Mouse (Mus musculus): ENCODE measurements around the gene Gabarapl2. TPM values are rescaled to one million over a fixed set of nuclear protein-coding genes. Genes with fewer than 3 reads are reported as not detected.

Gene Gabarapl2
- total and polyA plus RNA-seq, 2 experiments from 2014 or later, result 117 to 469 TPM

- H3K4me1 ChIP-seq (ENCODE audit: insufficient read depth, low read length), result no peaks in the 10 kb centered on the region
- no peak for ATAC-seq (ENCODE audit: low FRiP score)
- 81% methylated on average over 3 of the region's 3 CpGs for WGBS
Observed at GRCm38 (mm10) chr8:111961330-111961729, 20.8 kb downstream of the Gabarapl2 start.

GRCm38 (mm10) chr8:111962589-111962988 is 22.1 kb downstream of the Gabarapl2 start:
- DNase-seq (ENCODE audit: low spot score), result no peak
- Histone ChIP-seq H3K4me1 (ENCODE audit: insufficient read depth, low read length) (no peaks in the 10 kb centered on the region), H3K27me3 (ENCODE audit: insufficient read depth, low read length) (no peaks in the 10 kb centered on the region), H3K27ac (ENCODE audit: low read depth, low read length) (no peak overlapping the region), H3K4me3 (ENCODE audit: low read depth, low read length) (no peak overlapping the region), H3K9ac (replicated peaks; ENCODE audit: low read length, poor library complexity, severe bottlenecking) (no peak overlapping the region), H3K36me3 (ENCODE audit: insufficient read depth, low read length) (no peaks in the 10 kb centered on the region; the same call in 1 of the 2 replicates), H3K4me2 (ENCODE audit: low read depth, low read length, poor library complexity, severe bottlenecking) (no peak overlapping the region), H3K9me3 (ENCODE audit: low read length) (no peaks in the 10 kb centered on the region)
- 70% methylated on average over 1 of the region's 1 CpGs for WGBS
- TF ChIP-seq CTCF (IDR thresholded peaks at IDR 0.05), result no peak
- ATAC-seq (ENCODE audit: low FRiP score), result no peak

More at GRCm38 (mm10) chr8:111961330-111961729, 20.8 kb downstream of the Gabarapl2 start:
- no peak for DNase-seq (ENCODE audit: low spot score)
- Histone ChIP-seq H3K36me3 (ENCODE audit: insufficient read depth, low read length) (peaks cover 6% of the 10 kb centered on the region), H3K9me3 (ENCODE audit: low read length) (no peaks in the 10 kb centered on the region), H3K9ac (replicated peaks; ENCODE audit: low read length, poor library complexity, severe bottlenecking) (no peak overlapping the region), H3K27ac (ENCODE audit: low read depth, low read length) (no peak overlapping the region), H3K4me2 (ENCODE audit: low read depth, low read length, poor library complexity, severe bottlenecking) (no peak overlapping the region), H3K4me3 (ENCODE audit: low read depth, low read length) (no peak overlapping the region), H3K27me3 (ENCODE audit: insufficient read depth, low read length) (no peaks in the 10 kb centered on the region)
- TF ChIP-seq CTCF (IDR thresholded peaks at IDR 0.05), result peak; percentile 14; the same call in 1 of the 2 replicates

DNA sequence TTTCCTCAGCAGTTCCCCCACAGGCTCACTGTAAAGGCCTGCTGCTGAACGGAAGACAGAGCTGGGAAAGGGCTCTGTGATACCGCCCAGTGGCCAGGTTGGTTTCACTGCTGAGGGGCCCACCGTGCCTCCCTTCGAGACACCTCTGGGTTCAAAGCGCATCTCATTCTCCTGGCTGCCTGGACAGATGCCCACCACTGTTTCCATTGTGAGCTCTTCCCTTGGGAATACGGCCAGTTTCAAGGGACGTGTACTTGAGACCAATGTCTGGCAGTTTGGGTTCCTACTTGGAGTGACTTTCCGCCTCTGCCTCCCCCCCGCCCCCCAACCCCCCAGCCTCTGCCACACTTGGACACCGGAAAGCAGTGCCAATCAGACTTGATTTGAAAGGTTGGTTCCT is 22.6 kb downstream of the Gabarapl2 start:
- Histone ChIP-seq H3K4me3 (ENCODE audit: low read depth, low read length) (no peak overlapping the region), H3K36me3 (ENCODE audit: insufficient read depth, low read length) (no peaks in the 10 kb centered on the region), H3K27me3 (ENCODE audit: insufficient read depth, low read length) (no peaks in the 10 kb centered on the region), H3K27ac (ENCODE audit: low read depth, low read length) (no peak overlapping the region), H3K4me2 (ENCODE audit: low read depth, low read length, poor library complexity, severe bottlenecking) (no peak overlapping the region), H3K9me3 (ENCODE audit: low read length) (no peaks in the 10 kb centered on the region), H3K9ac (replicated peaks; ENCODE audit: low read length, poor library complexity, severe bottlenecking) (no peak overlapping the region), H3K4me1 (ENCODE audit: insufficient read depth, low read length) (no peaks in the 10 kb centered on the region)
- 57% methylated on average over 10 of the region's 10 CpGs for WGBS
- no peak for TF ChIP-seq CTCF (IDR thresholded peaks at IDR 0.05)
- DNase-seq (ENCODE audit: low spot score) (no peak), ATAC-seq (ENCODE audit: low FRiP score) (no peak)

DNA sequence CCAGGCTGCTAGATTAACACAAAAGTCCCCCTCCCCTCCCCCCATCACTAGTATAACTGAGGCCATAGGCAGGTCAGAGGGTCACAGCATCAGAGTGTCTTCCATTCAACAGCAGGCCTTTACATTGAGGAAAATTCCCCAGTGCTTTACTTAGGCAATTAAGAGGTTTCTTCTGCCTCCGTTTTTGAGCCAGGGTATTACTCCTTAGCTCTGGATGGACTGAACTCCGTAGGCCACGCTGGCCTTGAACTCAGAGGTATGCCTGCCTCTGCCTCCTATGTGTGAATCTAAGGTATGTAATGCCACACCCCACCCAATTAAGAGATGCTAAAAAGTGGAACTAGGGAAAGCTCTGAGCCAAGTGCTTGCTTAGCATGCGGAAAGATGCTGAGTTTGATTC is 23.0 kb downstream of the Gabarapl2 start:
- Histone ChIP-seq H3K9ac (replicated peaks; ENCODE audit: low read length, poor library complexity, severe bottlenecking) (no peak overlapping the region), H3K36me3 (ENCODE audit: insufficient read depth, low read length) (no peaks in the 10 kb centered on the region), H3K4me3 (ENCODE audit: low read depth, low read length) (no peak overlapping the region), H3K27me3 (ENCODE audit: insufficient read depth, low read length) (no peaks in the 10 kb centered on the region), H3K4me1 (ENCODE audit: insufficient read depth, low read length) (no peaks in the 10 kb centered on the region), H3K27ac (ENCODE audit: low read depth, low read length) (no peak overlapping the region), H3K4me2 (ENCODE audit: low read depth, low read length, poor library complexity, severe bottlenecking) (no peak overlapping the region), H3K9me3 (ENCODE audit: low read length) (no peaks in the 10 kb centered on the region)
- DNase-seq (ENCODE audit: low spot score) (no peak), ATAC-seq (ENCODE audit: low FRiP score) (no peak)
- no peak for TF ChIP-seq CTCF (IDR thresholded peaks at IDR 0.05)
- 84% methylated on average over 4 of the region's 4 CpGs for WGBS

- TF ChIP-seq CTCF (IDR thresholded peaks at IDR 0.05), result no peak
- H3K36me3 ChIP-seq (ENCODE audit: insufficient read depth, low read length), result no peaks in the 10 kb centered on the region
- no peak overlapping the region for H3K4me3 ChIP-seq (ENCODE audit: low read depth, low read length)
- H3K27me3 ChIP-seq (ENCODE audit: insufficient read depth, low read length), result no peaks in the 10 kb centered on the region
- 76% methylated on average over 5 of the region's 5 CpGs for WGBS
- DNase-seq (ENCODE audit: low spot score) (no peak), ATAC-seq (ENCODE audit: low FRiP score) (no peak)
- H3K9ac ChIP-seq (replicated peaks; ENCODE audit: low read length, poor library complexity, severe bottlenecking), result no peak overlapping the region
- H3K4me1 ChIP-seq (ENCODE audit: insufficient read depth, low read length), result no peaks in the 10 kb centered on the region
- no peak overlapping the region for H3K27ac ChIP-seq (ENCODE audit: low read depth, low read length)
- H3K4me2 ChIP-seq (ENCODE audit: low read depth, low read length, poor library complexity, severe bottlenecking), result no peak overlapping the region
- no peaks in the 10 kb centered on the region for H3K9me3 ChIP-seq (ENCODE audit: low read length)
Observed at GRCm38 (mm10) chr8:111964351-111964750, 23.8 kb downstream of the Gabarapl2 start.

DNA sequence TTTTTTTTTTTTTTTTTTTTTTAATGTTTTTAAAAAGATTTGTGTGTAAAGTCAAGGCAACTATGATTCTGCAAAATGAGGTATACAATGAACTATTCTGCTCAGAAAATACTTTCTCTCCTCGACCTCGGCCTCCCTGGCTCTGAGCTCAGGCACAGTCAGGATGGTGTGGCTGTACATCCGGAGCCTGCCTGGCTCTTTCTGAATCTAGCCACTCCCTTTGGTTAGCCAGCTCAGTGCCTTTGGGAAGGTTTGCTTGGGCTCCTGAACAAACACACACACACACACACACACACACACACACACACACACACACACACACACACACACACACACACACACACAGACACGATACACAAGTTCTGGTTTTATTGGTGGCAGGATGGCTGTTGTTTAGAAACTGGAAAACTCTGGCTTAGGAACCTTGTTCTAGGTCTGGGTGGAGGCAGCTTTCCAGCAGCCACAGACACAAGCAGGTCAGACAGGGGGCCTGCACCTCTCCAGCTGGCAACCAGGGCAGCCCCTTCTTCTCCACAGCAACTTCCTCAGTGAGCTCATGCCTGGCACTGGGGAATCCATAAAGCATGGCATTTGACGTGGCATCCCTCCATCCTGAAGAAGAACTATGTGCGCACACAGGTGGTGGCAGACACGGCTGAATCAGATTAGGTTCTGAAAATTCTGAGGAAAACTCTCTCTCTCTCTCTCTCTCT is 24.5 kb downstream of the Gabarapl2 start:
- no peak for ATAC-seq (ENCODE audit: low FRiP score)
- WGBS, result 71% methylated on average over 7 of the region's 7 CpGs
- no peak overlapping the region for H3K4me2 ChIP-seq (ENCODE audit: low read depth, low read length, poor library complexity, severe bottlenecking)
- H3K9me3 ChIP-seq (ENCODE audit: low read length), result no peaks in the 10 kb centered on the region
- H3K4me1 ChIP-seq (ENCODE audit: insufficient read depth, low read length), result no peaks in the 10 kb centered on the region
- H3K27ac ChIP-seq (ENCODE audit: low read depth, low read length), result no peak overlapping the region
- no peak overlapping the region for H3K9ac ChIP-seq (replicated peaks; ENCODE audit: low read length, poor library complexity, severe bottlenecking)
- TF ChIP-seq CTCF (IDR thresholded peaks at IDR 0.05), result no peak
- DNase-seq (ENCODE audit: low spot score), result no peak
- H3K27me3 ChIP-seq (ENCODE audit: insufficient read depth, low read length), result no peaks in the 10 kb centered on the region
- no peak overlapping the region for H3K4me3 ChIP-seq (ENCODE audit: low read depth, low read length)
- H3K36me3 ChIP-seq (ENCODE audit: insufficient read depth, low read length), result no peaks in the 10 kb centered on the region
